Mouse (Mus musculus): ENCODE results near the gene St6galnac3. TPM values are rescaled to one million over a fixed set of nuclear protein-coding genes. Genes with fewer than 3 reads are reported as not detected.

Gene St6galnac3
- polyA plus RNA-seq, 1 experiment from 2014 or later: 8.5 TPM

DNA sequence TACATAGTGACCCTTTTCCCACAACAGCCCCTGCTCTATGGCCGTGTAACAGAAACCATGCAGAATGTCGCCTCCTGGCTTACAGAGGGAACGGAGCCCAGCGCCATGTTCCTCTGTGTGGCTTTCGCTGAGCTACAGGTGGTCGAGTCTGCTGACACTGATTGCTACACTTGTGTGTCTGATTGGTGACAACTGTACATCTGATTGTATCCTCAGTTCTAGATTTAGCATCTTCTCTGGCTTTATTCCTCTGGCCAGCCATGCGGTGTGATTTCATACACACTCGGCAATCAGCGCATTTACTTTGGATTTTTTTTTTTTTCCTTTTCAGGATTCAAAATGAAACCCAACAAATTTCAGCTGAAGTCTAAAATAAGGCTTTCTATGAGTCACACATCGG is 523.1 kb downstream of the St6galnac3 start:
- H3K36me3 ChIP-seq (ENCODE audit: control insufficient read depth, insufficient read depth): no peaks in the 10 kb centered on the region
- no peaks in the 10 kb centered on the region for H3K4me1 ChIP-seq (replicated peaks; ENCODE audit: control insufficient read depth, insufficient read depth, low read length)
- H3K4me2 ChIP-seq (replicated peaks; ENCODE audit: low read depth): no peak overlapping the region
- no peak overlapping the region for H3K27ac ChIP-seq (ENCODE audit: low read depth, low read length)
- no peaks in the 10 kb centered on the region for H3K27me3 ChIP-seq (replicated peaks; ENCODE audit: control insufficient read depth, insufficient read depth, low read length)
- no peak overlapping the region for H3K4me3 ChIP-seq (ENCODE audit: low read depth, low read length)
- ATAC-seq: no peak
- H3K9ac ChIP-seq (ENCODE audit: low read depth, low read length): no peak overlapping the region
- TF ChIP-seq CTCF (IDR thresholded peaks at IDR 0.05; ENCODE audit: low read depth): no peak
- WGBS: 94% methylated on average over 10 of the region's 10 CpGs
- no peaks in the 10 kb centered on the region for H3K9me3 ChIP-seq (ENCODE audit: control insufficient read depth)

DNA sequence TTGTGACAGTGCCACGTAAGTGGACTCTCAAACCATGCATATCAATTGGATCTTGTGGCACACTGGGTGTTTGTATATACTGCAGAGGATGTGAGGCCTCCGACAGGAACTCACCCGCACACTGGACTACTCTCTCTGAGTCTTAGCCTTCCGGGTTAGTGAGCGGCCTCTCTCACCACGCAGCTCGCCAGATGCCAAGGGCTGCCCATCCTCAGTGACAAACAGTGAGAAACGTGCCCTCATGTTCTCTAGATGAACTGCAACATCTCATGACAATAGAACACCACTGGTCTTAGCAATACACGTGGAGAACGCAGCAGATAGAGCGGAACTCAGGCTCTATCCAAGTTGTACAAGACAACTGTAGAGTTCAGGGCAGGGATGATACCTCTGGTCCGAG is 524.2 kb downstream of the St6galnac3 start:
- no peak for ATAC-seq
- H3K36me3 ChIP-seq (ENCODE audit: control insufficient read depth, insufficient read depth): no peaks in the 10 kb centered on the region
- no peaks in the 10 kb centered on the region for H3K27me3 ChIP-seq (replicated peaks; ENCODE audit: control insufficient read depth, insufficient read depth, low read length)
- no peak overlapping the region for H3K4me2 ChIP-seq (replicated peaks; ENCODE audit: low read depth)
- WGBS: 91% methylated on average over 12 of the region's 12 CpGs
- H3K9ac ChIP-seq (ENCODE audit: low read depth, low read length): no peak overlapping the region
- no peaks in the 10 kb centered on the region for H3K9me3 ChIP-seq (ENCODE audit: control insufficient read depth)
- no peak for TF ChIP-seq CTCF (IDR thresholded peaks at IDR 0.05; ENCODE audit: low read depth)
- H3K4me1 ChIP-seq (replicated peaks; ENCODE audit: control insufficient read depth, insufficient read depth, low read length): no peaks in the 10 kb centered on the region
- no peak overlapping the region for H3K27ac ChIP-seq (ENCODE audit: low read depth, low read length)
- H3K4me3 ChIP-seq (ENCODE audit: low read depth, low read length): no peak overlapping the region

DNA sequence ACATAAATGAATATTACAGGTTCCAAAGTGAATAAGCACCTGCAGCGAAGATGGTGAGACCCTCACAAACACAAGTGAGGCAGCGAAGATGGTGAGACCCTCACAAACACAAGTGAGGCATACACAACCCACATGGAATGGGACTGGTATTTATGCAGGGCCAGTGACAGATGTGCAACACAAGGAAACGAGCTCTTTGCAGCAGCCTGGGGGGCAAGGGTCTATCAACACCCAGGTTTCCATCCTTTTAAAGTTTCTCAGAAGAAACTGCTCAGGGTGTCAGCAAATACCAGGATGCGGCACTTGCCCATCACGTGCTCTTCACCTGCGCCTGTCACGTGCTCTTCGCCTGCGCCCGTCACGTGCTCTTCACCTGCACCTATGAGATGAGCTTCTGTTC is 524.9 kb downstream of the St6galnac3 start:
- WGBS: 94% methylated on average over 11 of the region's 11 CpGs
- Histone ChIP-seq H3K4me3 (ENCODE audit: low read depth, low read length) (no peak overlapping the region), H3K27me3 (replicated peaks; ENCODE audit: control insufficient read depth, insufficient read depth, low read length) (no peaks in the 10 kb centered on the region), H3K9ac (ENCODE audit: low read depth, low read length) (no peak overlapping the region), H3K4me2 (replicated peaks; ENCODE audit: low read depth) (no peak overlapping the region), H3K27ac (ENCODE audit: low read depth, low read length) (no peak overlapping the region), H3K36me3 (ENCODE audit: control insufficient read depth, insufficient read depth) (no peaks in the 10 kb centered on the region), H3K4me1 (replicated peaks; ENCODE audit: control insufficient read depth, insufficient read depth, low read length) (no peaks in the 10 kb centered on the region), H3K9me3 (ENCODE audit: control insufficient read depth) (no peaks in the 10 kb centered on the region)
- no peak for TF ChIP-seq CTCF (IDR thresholded peaks at IDR 0.05; ENCODE audit: low read depth)
- ATAC-seq: no peak

DNA sequence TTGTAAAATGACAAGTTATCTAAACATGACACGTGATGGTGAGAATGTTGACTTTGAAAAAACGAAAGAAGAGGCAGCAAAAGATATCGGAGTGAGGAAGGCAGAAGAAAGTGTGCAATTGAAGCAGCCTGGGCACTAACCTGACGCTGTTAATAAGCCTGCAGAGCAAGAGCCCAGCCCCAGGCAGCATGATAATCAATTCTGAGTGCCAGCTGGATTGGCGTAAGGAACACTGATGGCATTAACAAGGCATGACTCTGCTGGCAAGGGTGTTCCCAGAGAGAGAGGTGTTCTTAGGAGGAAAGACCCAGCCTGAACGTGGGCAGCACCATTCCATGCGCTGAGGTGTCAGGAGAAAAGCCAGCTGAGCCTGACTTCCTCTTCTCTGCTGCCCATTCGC is 525.7 kb downstream of the St6galnac3 start:
- no peak for TF ChIP-seq CTCF (IDR thresholded peaks at IDR 0.05; ENCODE audit: low read depth)

DNA sequence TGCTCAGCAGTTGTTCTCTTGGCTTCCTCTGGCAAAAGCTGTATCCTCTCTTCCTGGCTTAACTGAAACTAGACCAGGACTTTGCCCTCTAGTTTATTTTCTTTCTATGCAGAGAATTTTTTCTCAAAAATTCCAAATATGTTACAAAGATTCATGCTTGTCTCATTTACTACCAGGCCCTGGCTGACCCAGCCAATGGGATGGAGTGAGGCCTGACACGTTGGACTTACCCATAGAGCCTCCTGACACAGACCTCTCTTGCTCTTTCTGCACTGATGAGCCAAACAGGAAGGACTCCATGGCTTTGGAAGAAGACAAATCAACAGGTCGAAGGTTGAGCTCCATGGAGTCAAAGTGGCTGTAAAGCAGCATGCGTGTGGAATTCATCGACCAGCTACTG is 526.5 kb downstream of the St6galnac3 start:
- no peak overlapping the region for H3K9ac ChIP-seq (ENCODE audit: low read depth, low read length)
- H3K27ac ChIP-seq (ENCODE audit: low read depth, low read length): no peak overlapping the region
- TF ChIP-seq CTCF (IDR thresholded peaks at IDR 0.05; ENCODE audit: low read depth): no peak
- no peak overlapping the region for H3K4me2 ChIP-seq (replicated peaks; ENCODE audit: low read depth)
- no peaks in the 10 kb centered on the region for H3K27me3 ChIP-seq (replicated peaks; ENCODE audit: control insufficient read depth, insufficient read depth, low read length)
- no peaks in the 10 kb centered on the region for H3K9me3 ChIP-seq (ENCODE audit: control insufficient read depth)
- no peak for ATAC-seq
- WGBS: 66% methylated on average over 4 of the region's 4 CpGs
- H3K4me1 ChIP-seq (replicated peaks; ENCODE audit: control insufficient read depth, insufficient read depth, low read length): no peaks in the 10 kb centered on the region
- no peak overlapping the region for H3K4me3 ChIP-seq (ENCODE audit: low read depth, low read length)
- no peaks in the 10 kb centered on the region for H3K36me3 ChIP-seq (ENCODE audit: control insufficient read depth, insufficient read depth)

More for the DNA sequence above, 525.7 kb downstream of the St6galnac3 start:
- no peak overlapping the region for H3K9ac ChIP-seq (ENCODE audit: low read depth, low read length)
- no peaks in the 10 kb centered on the region for H3K9me3 ChIP-seq (ENCODE audit: control insufficient read depth)
- no peak overlapping the region for H3K4me3 ChIP-seq (ENCODE audit: low read depth, low read length)
- H3K27me3 ChIP-seq (replicated peaks; ENCODE audit: control insufficient read depth, insufficient read depth, low read length): no peaks in the 10 kb centered on the region
- ATAC-seq: no peak
- no peak overlapping the region for H3K27ac ChIP-seq (ENCODE audit: low read depth, low read length)
- H3K4me2 ChIP-seq (replicated peaks; ENCODE audit: low read depth): no peak overlapping the region
- H3K4me1 ChIP-seq (replicated peaks; ENCODE audit: control insufficient read depth, insufficient read depth, low read length): no peaks in the 10 kb centered on the region
- WGBS: 63% methylated on average over 8 of the region's 8 CpGs
- no peaks in the 10 kb centered on the region for H3K36me3 ChIP-seq (ENCODE audit: control insufficient read depth, insufficient read depth)

DNA sequence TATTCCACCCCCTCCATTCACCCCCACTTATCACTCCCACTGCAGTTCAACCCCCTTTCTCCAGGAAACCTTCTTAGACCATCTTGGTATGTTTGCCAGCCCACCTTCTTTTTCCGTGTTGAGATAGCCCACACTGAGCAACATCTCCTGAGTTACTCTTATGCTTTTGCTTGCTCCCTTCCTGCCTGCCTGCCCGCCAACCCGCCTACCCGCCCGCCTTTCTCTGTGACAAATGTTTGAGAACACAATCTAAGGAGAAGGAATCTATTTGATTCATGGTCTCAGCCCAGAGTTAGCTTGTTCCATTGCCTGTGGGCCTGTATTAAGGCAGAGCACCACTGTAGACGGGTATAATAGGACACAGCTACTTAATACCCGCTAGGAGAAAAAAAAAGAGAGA is 531.9 kb downstream of the St6galnac3 start:
- no peak for ATAC-seq
- Histone ChIP-seq H3K4me2 (replicated peaks; ENCODE audit: low read depth) (no peak overlapping the region), H3K27me3 (replicated peaks; ENCODE audit: control insufficient read depth, insufficient read depth, low read length) (no peaks in the 10 kb centered on the region), H3K4me1 (replicated peaks; ENCODE audit: control insufficient read depth, insufficient read depth, low read length) (no peaks in the 10 kb centered on the region), H3K9me3 (ENCODE audit: control insufficient read depth) (no peaks in the 10 kb centered on the region), H3K36me3 (ENCODE audit: control insufficient read depth, insufficient read depth) (no peaks in the 10 kb centered on the region), H3K27ac (ENCODE audit: low read depth, low read length) (no peak overlapping the region), H3K9ac (ENCODE audit: low read depth, low read length) (no peak overlapping the region), H3K4me3 (ENCODE audit: low read depth, low read length) (no peak overlapping the region)
- WGBS: 86% methylated on average over 7 of the region's 7 CpGs
- TF ChIP-seq CTCF (IDR thresholded peaks at IDR 0.05; ENCODE audit: low read depth): no peak

DNA sequence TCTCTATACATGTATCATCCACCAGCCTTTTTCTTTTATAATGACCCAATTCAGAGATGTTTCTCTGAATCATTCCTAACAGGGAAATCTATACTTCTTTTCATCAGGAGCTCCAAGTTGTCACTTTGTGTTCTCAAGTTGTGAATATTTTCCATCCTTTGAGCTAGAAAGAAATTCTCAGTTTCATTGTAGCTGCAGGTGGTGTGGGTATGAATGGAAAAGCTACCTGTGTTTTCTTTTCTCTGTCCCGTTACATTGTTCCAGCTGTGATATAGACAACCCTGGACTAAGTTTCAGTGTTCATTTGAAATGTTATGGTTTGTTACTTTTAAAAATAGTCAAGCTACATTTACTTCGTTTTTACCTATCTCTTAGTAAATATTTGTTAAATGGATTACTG is 534.2 kb downstream of the St6galnac3 start:
- Histone ChIP-seq H3K4me2 (replicated peaks; ENCODE audit: low read depth) (no peak overlapping the region), H3K27me3 (replicated peaks; ENCODE audit: control insufficient read depth, insufficient read depth, low read length) (no peaks in the 10 kb centered on the region), H3K4me1 (replicated peaks; ENCODE audit: control insufficient read depth, insufficient read depth, low read length) (no peaks in the 10 kb centered on the region), H3K4me3 (ENCODE audit: low read depth, low read length) (no peak overlapping the region), H3K9ac (ENCODE audit: low read depth, low read length) (no peak overlapping the region), H3K36me3 (ENCODE audit: control insufficient read depth, insufficient read depth) (no peaks in the 10 kb centered on the region), H3K9me3 (ENCODE audit: control insufficient read depth) (no peaks in the 10 kb centered on the region), H3K27ac (ENCODE audit: low read depth, low read length) (no peak overlapping the region)
- no peak for ATAC-seq
- 53% methylated on average over 2 of the region's 2 CpGs for WGBS
- no peak for TF ChIP-seq CTCF (IDR thresholded peaks at IDR 0.05; ENCODE audit: low read depth)

Measured in intestine, postnatal 0 days (tissue).